ENCODE assay signal across 8 mouse cellular contexts in the genomic region with DNA sequence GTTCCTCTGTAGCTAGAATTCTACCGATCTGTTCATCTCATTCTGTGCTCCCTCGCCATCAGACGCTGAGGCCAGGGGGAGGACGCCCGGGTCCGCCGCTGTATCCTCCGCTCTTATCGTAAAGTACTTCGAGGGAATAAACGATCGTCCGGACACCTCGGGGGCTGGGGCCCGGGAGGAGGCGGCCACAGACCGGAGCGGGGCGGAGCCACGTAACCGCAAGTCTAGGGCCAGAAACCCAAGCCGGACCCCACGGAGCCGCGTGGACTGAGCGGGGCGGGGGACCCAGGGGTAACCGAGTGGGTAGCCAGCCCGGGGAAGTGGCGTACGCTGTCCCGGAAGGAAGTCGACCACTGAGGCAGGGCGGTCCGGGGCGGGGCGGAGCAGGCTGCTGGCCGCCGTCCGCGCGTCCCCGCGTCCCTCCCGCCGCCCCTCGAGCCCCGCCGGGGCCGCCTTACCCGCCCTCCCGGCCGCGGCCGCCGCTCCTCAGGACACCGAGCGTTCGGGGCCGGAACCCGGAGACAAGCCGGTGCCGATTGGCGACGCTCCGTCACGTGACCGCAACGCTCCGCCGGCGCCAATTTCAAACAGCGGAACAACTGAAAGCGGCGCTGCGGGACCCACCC. TPM values are rescaled to one million over a fixed set of nuclear protein-coding genes. Genes with fewer than 3 reads are reported as not detected.
DNase-seq lines count a peak whose midpoint lies in the region; ATAC-seq lines count a peak whose summit lies in the region.

A gene (minus strand): TSS at position 531 of the 626 bp plus-strand sequence.
A gene (plus strand): TSS at position 587 of the 626 bp plus-strand sequence.

- peaks cover 16% of the 10 kb centered on the region for H3K4me1 ChIP-seq in lung, embryonic 16.5 days (replicated peaks; ENCODE audit: control insufficient read depth, insufficient read depth, low read length)

- no peaks in the 10 kb centered on the region for H3K9me3 ChIP-seq in lung, embryonic 16.5 days (ENCODE audit: control insufficient read depth, low read length)

- ATAC-seq in hematopoietic stem cell, adult 5-6 weeks (replicated peaks in 1 of 2; ENCODE audit: insufficient read depth in 1 of 2, low FRiP score in 2 of 2, low TSS enrichment in 1 of 2, low read depth in 1 of 2, poor library complexity in 2 of 2, severe bottlenecking in 2 of 2): peak; percentile 62 to 75
- peak; percentile 91 for ATAC-seq in lung, embryonic 16.5 days (ENCODE audit: low read depth)

- H3K27me3 ChIP-seq in lung, embryonic 16.5 days (ENCODE audit: control insufficient read depth, insufficient read depth, low read depth, low read length): no peaks in the 10 kb centered on the region

- peak within 1 kb of the TSS; percentile 87 for H3K4me3 ChIP-seq in lung, embryonic 16.5 days (ENCODE audit: low read length)

- peak within 1 kb of the TSS; percentile 78 for H3K4me2 ChIP-seq in lung, embryonic 16.5 days (ENCODE audit: low read depth, low read length)

- DNase-seq in MN1 (ENCODE audit: low spot score): peak; percentile 86
- peak; percentile 80 for DNase-seq in cerebellum, adult 8-10 months
- DNase-seq in forelimb bud, embryonic 11.5 days (ENCODE audit: low read depth, low spot score): peak; percentile 79
- DNase-seq in layer of hippocampus, adult 9-11 months: peak; percentile 79
- DNase-seq in ovary, adult 18-20 months (ENCODE audit: low spot score): peak; percentile 78
- DNase-seq in thymus, postnatal 0 days (ENCODE audit: low spot score): peak; percentile 83

- 0% methylated on average over 49 of the region's 76 CpGs for WGBS in lung, embryonic 16.5 days

- H3K9ac ChIP-seq in lung, embryonic 16.5 days (ENCODE audit: low read length): peak within 1 kb of the TSS; percentile 89

- peak within 1 kb of the TSS; percentile 97 for H3K27ac ChIP-seq in lung, embryonic 16.5 days (ENCODE audit: low read length)

- peaks cover 22% of the 10 kb centered on the region for H3K36me3 ChIP-seq in lung, embryonic 16.5 days (ENCODE audit: control insufficient read depth, insufficient read depth, low read length)

RNA-seq across cellular contexts. Expression of the first gene that starts in this region (rescaled TPM):
- total RNA-seq in hematopoietic stem cell, adult 5-6 weeks (2017): 49.2 and 50.2 TPM in 2 replicates
- 113 and 117 TPM in 2 replicates for polyA plus RNA-seq in lung, embryonic 16.5 days (2015; fragmentation: Nextera tagmentation; extraction: Ambion mirVana)
- 133 and 144 TPM in 2 replicates for polyA plus RNA-seq in thymus, postnatal 0 days (2015; fragmentation: Nextera tagmentation; extraction: Ambion mirVana)

RNA-seq across cellular contexts. Expression of the second gene that starts in this region (rescaled TPM):
- 11.6 and 15.2 TPM in 2 replicates for total RNA-seq in hematopoietic stem cell, adult 5-6 weeks (2017)
- 39.6 and 43.2 TPM in 2 replicates for polyA plus RNA-seq in lung, embryonic 16.5 days (2015; fragmentation: Nextera tagmentation; extraction: Ambion mirVana)
- polyA plus RNA-seq in thymus, postnatal 0 days (2015; fragmentation: Nextera tagmentation; extraction: Ambion mirVana): 22.0 and 23.9 TPM in 2 replicates

Comparison
In these comparisons a context has a peak if more than half of its experiments do, and no peak if none do; other contexts are left out.
1. Peak in every context shown above with its lines: DNase-seq, ATAC-seq, H3K4me3 ChIP-seq and H3K27ac ChIP-seq.